Mouse (Mus musculus): ENCODE results near the gene Fads6. TPM values are rescaled to one million over a fixed set of nuclear protein-coding genes. Genes with fewer than 3 reads are reported as not detected.

The Fads6 gene
- polyA plus RNA-seq, 1 experiment from 2014 or later = 0.42 TPM

- H3K27me3 ChIP-seq (ENCODE audit: insufficient read depth, low read length) = peaks cover 11% of the 10 kb centered on the region
- WGBS = 72% methylated on average over 10 of the region's 10 CpGs
- H3K27ac ChIP-seq (ENCODE audit: low read length) = no peak overlapping the region
- no peaks in the 10 kb centered on the region for H3K9me3 ChIP-seq (ENCODE audit: low read length)
- peaks cover 16% of the 10 kb centered on the region; the same call in 1 of the 2 replicates for H3K4me1 ChIP-seq (ENCODE audit: insufficient read depth, low read length)
- H3K4me2 ChIP-seq (replicated peaks; ENCODE audit: low read depth, low read length) = no peak overlapping the region
- no peaks in the 10 kb centered on the region for H3K36me3 ChIP-seq (ENCODE audit: insufficient read depth, low read length)
- no peak for ATAC-seq (ENCODE audit: low FRiP score, low TSS enrichment)
- no peak overlapping the region for H3K4me3 ChIP-seq (ENCODE audit: low read length)
- H3K9ac ChIP-seq (replicated peaks; ENCODE audit: low read length) = 0 out of 2 replicates have a peak overlapping the region, but pooled peaks have one; percentile 29
Measured at GRCm38 (mm10) chr11:115272894-115273498, 24.5 kb downstream of the Fads6 start.

DNA sequence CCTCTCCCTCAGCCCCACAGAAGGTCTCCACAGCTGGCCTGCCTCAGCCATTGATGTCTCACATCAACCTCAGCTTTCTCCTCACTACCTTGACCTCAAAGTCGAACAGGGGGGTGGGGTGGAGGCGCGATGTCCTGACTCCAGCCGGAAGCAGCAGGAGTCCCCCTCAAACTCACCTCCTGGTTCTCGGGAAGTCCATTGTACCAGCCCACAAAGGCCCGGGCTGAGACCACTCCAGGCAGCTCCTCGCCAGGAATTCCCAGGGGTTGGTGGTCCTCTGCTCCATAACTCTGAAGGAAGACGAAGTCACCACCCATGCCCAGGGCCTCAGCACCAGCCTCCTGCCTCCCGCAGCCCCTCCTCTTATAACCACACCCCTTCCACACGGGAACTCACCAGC, 26.0 kb downstream of the Fads6 start:
- Histone ChIP-seq H3K4me3 (ENCODE audit: low read length) (no peak overlapping the region), H3K27ac (ENCODE audit: low read length) (no peak overlapping the region), H3K36me3 (ENCODE audit: insufficient read depth, low read length) (no peaks in the 10 kb centered on the region), H3K4me2 (replicated peaks; ENCODE audit: low read depth, low read length) (no peak overlapping the region), H3K9ac (replicated peaks; ENCODE audit: low read length) (no peak overlapping the region), H3K9me3 (ENCODE audit: low read length) (no peaks in the 10 kb centered on the region), H3K27me3 (ENCODE audit: insufficient read depth, low read length) (peaks cover 27% of the 10 kb centered on the region), H3K4me1 (ENCODE audit: insufficient read depth, low read length) (peaks cover 19% of the 10 kb centered on the region)
- ATAC-seq (ENCODE audit: low FRiP score, low TSS enrichment) = no peak
- 64% methylated on average over 10 of the region's 10 CpGs for WGBS

DNA sequence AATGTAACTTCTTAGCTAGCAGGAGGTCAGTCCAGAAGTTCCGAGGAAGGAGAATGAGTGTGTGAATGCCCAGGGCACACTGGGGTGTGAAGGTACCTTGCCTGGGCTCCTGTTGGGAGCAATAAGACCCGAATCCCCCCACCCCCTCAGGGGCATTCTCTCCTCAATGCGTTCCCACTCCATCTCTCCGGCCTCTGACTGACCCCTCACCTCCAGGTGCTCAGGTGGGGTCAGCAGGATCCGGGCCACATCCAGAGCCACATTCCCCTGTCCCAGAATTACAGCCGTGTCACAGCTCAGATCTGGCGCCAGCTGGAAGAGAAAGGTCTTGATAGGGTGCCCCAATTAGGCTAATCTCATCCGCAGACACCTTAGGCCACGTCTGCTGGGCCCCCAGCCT, 26.4 kb downstream of the Fads6 start:
- H3K27ac ChIP-seq (ENCODE audit: low read length) = no peak overlapping the region
- ATAC-seq (ENCODE audit: low FRiP score, low TSS enrichment) = no peak
- H3K4me3 ChIP-seq (ENCODE audit: low read length) = no peak overlapping the region
- H3K27me3 ChIP-seq (ENCODE audit: insufficient read depth, low read length) = peaks cover 31% of the 10 kb centered on the region
- 72% methylated on average over 9 of the region's 9 CpGs for WGBS
- no peaks in the 10 kb centered on the region for H3K9me3 ChIP-seq (ENCODE audit: low read length)
- no peak overlapping the region for H3K9ac ChIP-seq (replicated peaks; ENCODE audit: low read length)
- H3K4me1 ChIP-seq (ENCODE audit: insufficient read depth, low read length) = peaks cover 18% of the 10 kb centered on the region
- no peak overlapping the region for H3K4me2 ChIP-seq (replicated peaks; ENCODE audit: low read depth, low read length)
- H3K36me3 ChIP-seq (ENCODE audit: insufficient read depth, low read length) = no peaks in the 10 kb centered on the region

- H3K4me3 ChIP-seq (ENCODE audit: low read length) = no peak overlapping the region
- peaks cover 38% of the 10 kb centered on the region for H3K27me3 ChIP-seq (ENCODE audit: insufficient read depth, low read length)
- no peaks in the 10 kb centered on the region for H3K36me3 ChIP-seq (ENCODE audit: insufficient read depth, low read length)
- H3K9me3 ChIP-seq (ENCODE audit: low read length) = no peaks in the 10 kb centered on the region
- peak overlapping the region; percentile 22; the same call in 1 of the 2 replicates for H3K9ac ChIP-seq (replicated peaks; ENCODE audit: low read length)
- H3K4me1 ChIP-seq (ENCODE audit: insufficient read depth, low read length) = peaks cover 16% of the 10 kb centered on the region
- no peak overlapping the region for H3K4me2 ChIP-seq (replicated peaks; ENCODE audit: low read depth, low read length)
- WGBS = 26% methylated on average over 19 of the region's 19 CpGs
- no peak; the same call in 1 of the 2 replicates for ATAC-seq (ENCODE audit: low FRiP score, low TSS enrichment)
- H3K27ac ChIP-seq (ENCODE audit: low read length) = no peak overlapping the region
Measured at GRCm38 (mm10) chr11:115270148-115270861, 27.2 kb downstream of the Fads6 start.

GRCm38 (mm10) chr11:115269330-115270066, 28.0 kb downstream of the Fads6 start:
- H3K4me2 ChIP-seq (replicated peaks; ENCODE audit: low read depth, low read length) = no peak overlapping the region
- ATAC-seq (ENCODE audit: low FRiP score, low TSS enrichment) = no peak
- H3K27me3 ChIP-seq (ENCODE audit: insufficient read depth, low read length) = peaks cover 46% of the 10 kb centered on the region
- H3K9ac ChIP-seq (replicated peaks; ENCODE audit: low read length) = no peak overlapping the region
- H3K4me3 ChIP-seq (ENCODE audit: low read length) = no peak overlapping the region
- H3K36me3 ChIP-seq (ENCODE audit: insufficient read depth, low read length) = no peaks in the 10 kb centered on the region
- H3K27ac ChIP-seq (ENCODE audit: low read length) = no peak overlapping the region
- 84% methylated on average over 27 of the region's 27 CpGs for WGBS
- H3K9me3 ChIP-seq (ENCODE audit: low read length) = no peaks in the 10 kb centered on the region
- peaks cover 20% of the 10 kb centered on the region for H3K4me1 ChIP-seq (ENCODE audit: insufficient read depth, low read length)

- no peak overlapping the region for H3K4me2 ChIP-seq (replicated peaks; ENCODE audit: low read depth, low read length)
- no peak for ATAC-seq (ENCODE audit: low FRiP score, low TSS enrichment)
- H3K36me3 ChIP-seq (ENCODE audit: insufficient read depth, low read length) = no peaks in the 10 kb centered on the region
- 63% methylated on average over 11 of the region's 11 CpGs for WGBS
- no peak overlapping the region for H3K4me3 ChIP-seq (ENCODE audit: low read length)
- H3K9ac ChIP-seq (replicated peaks; ENCODE audit: low read length) = no peak overlapping the region
- H3K27ac ChIP-seq (ENCODE audit: low read length) = no peak overlapping the region
- H3K4me1 ChIP-seq (ENCODE audit: insufficient read depth, low read length) = peaks cover 20% of the 10 kb centered on the region
- no peaks in the 10 kb centered on the region for H3K9me3 ChIP-seq (ENCODE audit: low read length)
- peaks cover 62% of the 10 kb centered on the region for H3K27me3 ChIP-seq (ENCODE audit: insufficient read depth, low read length)
Measured at GRCm38 (mm10) chr11:115267958-115268357, 29.5 kb downstream of the Fads6 start.

DNA sequence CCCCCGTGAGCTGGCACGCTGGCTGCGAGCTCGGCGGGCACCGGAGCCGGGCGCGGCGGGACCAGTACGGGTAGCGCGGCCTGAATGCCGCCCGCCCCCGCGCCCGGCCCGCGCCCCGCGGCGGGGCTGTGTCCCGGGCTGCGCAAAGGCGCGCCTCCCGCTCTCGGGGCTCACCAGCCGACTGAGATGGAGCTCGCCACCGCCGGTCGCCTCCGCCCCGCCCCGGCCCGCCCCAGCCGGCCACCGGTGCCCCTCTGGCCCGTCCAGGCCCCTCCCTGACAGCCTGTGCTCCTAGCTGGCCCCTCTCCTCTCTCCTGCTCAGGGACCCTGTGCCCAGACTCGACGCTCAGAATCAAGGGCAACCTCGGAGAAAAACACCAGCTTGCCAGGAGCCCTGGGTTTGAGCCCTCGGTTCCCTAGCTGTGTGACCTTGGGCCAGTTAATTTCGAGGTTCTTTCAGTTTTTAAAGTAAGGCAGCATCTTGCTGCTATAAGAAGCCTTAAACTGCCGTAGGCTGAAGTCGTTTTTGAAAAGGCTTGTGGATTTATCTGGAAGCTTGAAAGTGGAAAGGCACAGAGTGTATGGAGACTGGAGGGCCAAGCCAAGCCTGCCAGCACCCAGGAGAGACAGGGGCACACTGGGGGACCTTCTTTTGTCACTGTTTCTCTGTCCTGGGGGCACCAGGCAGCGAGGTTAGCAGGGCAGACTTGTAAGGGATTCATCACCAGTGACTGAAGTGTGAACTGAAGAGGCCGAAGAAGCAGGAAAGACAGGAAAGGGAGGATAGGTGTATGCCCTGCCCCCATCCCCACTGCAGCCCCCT, 30.2 kb downstream of the Fads6 start, which contains the start of gene Grin2c:
Gene Grin2c, minus strand, starts transcription at position 183 of the 823 bp plus-strand sequence.
- Histone ChIP-seq H3K4me2 (replicated peaks; ENCODE audit: low read depth, low read length) (peak within 1 kb of the TSS; percentile 59), H3K9ac (replicated peaks; ENCODE audit: low read length) (0 out of 2 replicates have a peak within 1 kb of the TSS, but pooled peaks have one; percentile 15), H3K4me3 (ENCODE audit: low read length) (peak within 1 kb of the TSS; percentile 39), H3K36me3 (ENCODE audit: insufficient read depth, low read length) (no peaks in the 10 kb centered on the region), H3K4me1 (ENCODE audit: insufficient read depth, low read length) (peaks cover 20% of the 10 kb centered on the region), H3K27ac (ENCODE audit: low read length) (no peak within 1 kb of the TSS), H3K27me3 (ENCODE audit: insufficient read depth, low read length) (peaks cover 69% of the 10 kb centered on the region), H3K9me3 (ENCODE audit: low read length) (no peaks in the 10 kb centered on the region)
- WGBS = 5% methylated on average over 50 of the region's 50 CpGs
- ATAC-seq (ENCODE audit: low FRiP score, low TSS enrichment) = no peak

- no peak for ATAC-seq (ENCODE audit: low FRiP score, low TSS enrichment)
- no peaks in the 10 kb centered on the region for H3K9me3 ChIP-seq (ENCODE audit: low read length)
- 1% methylated on average over 22 of the region's 22 CpGs for WGBS
- H3K27ac ChIP-seq (ENCODE audit: low read length) = no peak overlapping the region
- no peak overlapping the region for H3K9ac ChIP-seq (replicated peaks; ENCODE audit: low read length)
- peak overlapping the region; percentile 39 for H3K4me3 ChIP-seq (ENCODE audit: low read length)
- peak overlapping the region; percentile 59 for H3K4me2 ChIP-seq (replicated peaks; ENCODE audit: low read depth, low read length)
- H3K4me1 ChIP-seq (ENCODE audit: insufficient read depth, low read length) = peaks cover 20% of the 10 kb centered on the region
- no peaks in the 10 kb centered on the region for H3K36me3 ChIP-seq (ENCODE audit: insufficient read depth, low read length)
- peaks cover 78% of the 10 kb centered on the region for H3K27me3 ChIP-seq (ENCODE audit: insufficient read depth, low read length)
Measured at GRCm38 (mm10) chr11:115266400-115266778, 31.1 kb downstream of the Fads6 start.

DNA sequence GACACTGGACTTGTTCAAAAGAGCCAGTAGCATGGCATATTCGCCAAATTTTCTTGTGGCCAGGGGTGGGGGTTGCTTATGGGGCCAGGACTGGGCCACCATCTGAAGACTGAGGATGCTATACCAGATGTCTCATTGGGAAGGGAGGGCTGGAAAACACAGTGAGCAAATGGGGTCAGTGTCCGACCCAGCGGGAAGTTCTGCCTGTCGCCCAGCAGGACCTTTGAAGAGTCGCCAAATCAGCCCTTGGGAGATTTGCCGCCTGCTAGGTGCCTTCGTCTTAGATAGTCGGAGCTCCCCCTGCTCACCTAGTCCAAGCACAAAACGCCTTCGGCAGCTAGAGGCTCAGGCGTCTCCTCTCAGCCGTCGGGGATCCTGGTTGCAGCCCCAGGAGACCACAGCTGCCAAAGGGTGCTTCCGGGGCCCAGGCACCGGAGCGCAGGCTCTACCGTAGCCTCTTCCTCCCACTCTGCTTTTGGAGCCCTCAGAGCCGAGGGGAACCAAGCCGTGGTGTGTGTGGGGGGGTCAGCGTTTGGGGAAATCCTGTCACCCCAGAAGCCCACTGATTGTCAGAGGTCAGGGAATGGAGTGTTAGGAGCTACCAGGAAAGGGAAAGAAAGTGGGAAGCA, 31.6 kb downstream of the Fads6 start:
- H3K4me2 ChIP-seq (replicated peaks; ENCODE audit: low read depth, low read length) = no peak overlapping the region
- no peaks in the 10 kb centered on the region for H3K9me3 ChIP-seq (ENCODE audit: low read length)
- peaks cover 20% of the 10 kb centered on the region for H3K4me1 ChIP-seq (ENCODE audit: insufficient read depth, low read length)
- H3K36me3 ChIP-seq (ENCODE audit: insufficient read depth, low read length) = no peaks in the 10 kb centered on the region
- 4% methylated on average over 20 of the region's 20 CpGs for WGBS
- H3K27ac ChIP-seq (ENCODE audit: low read length) = no peak overlapping the region
- no peak overlapping the region for H3K9ac ChIP-seq (replicated peaks; ENCODE audit: low read length)
- peaks cover 83% of the 10 kb centered on the region for H3K27me3 ChIP-seq (ENCODE audit: insufficient read depth, low read length)
- ATAC-seq (ENCODE audit: low FRiP score, low TSS enrichment) = no peak
- no peak overlapping the region for H3K4me3 ChIP-seq (ENCODE audit: low read length)
